Mouse (Mus musculus) embryonic facial prominence, embryonic 14.5 days (tissue): Measurements from ENCODE around the gene Dbt. TPM values are rescaled to one million over a fixed set of nuclear protein-coding genes. Genes with fewer than 3 reads are reported as not detected.
"Not testable (repeated sequence)": the region's sequence is repeated elsewhere in the genome, so short reads cannot be mapped to it uniquely, and the experiment has no call there.

Experiments used
- ATAC-seq: fragments of 200-750 bp; cut with Nextera tagmentation; 2 replicates; pipeline ENCODE4 v1.8.0; 2017; ENCODE audit warnings: low read depth, moderate number of reproducible peaks, moderate TSS enrichment
- DNase-seq: peaks from one replicate; pipeline ENCODE4 v3.0.0-alpha.2; 2015; ENCODE audit warnings: low spot score
- H3K27ac ChIP-seq: fragments of 300-500 bp; sonication (generic); replicated peaks from 2 replicates; pipeline ENCODE4 v1.5.1; 2014; ENCODE audit warnings: low read depth, mild to moderate bottlenecking, low read length, moderate library complexity
- H3K27me3 ChIP-seq: fragments of 300-500 bp; sonication (generic); replicated peaks from 2 replicates; pipeline ENCODE4 v1.6.1; 2014; ENCODE audit warnings: low read length; ENCODE audit not compliant: control insufficient read depth, insufficient read depth
- H3K36me3 ChIP-seq: fragments of 300-500 bp; sonication (generic); 2 replicates; pipeline ENCODE4 v1.6.1; 2014; ENCODE audit warnings: low read length, mixed read lengths; ENCODE audit not compliant: control insufficient read depth, insufficient read depth
- H3K4me1 ChIP-seq: fragments of 300-500 bp; sonication (generic); 2 replicates; pipeline ENCODE4 v1.6.1; 2014; ENCODE audit warnings: antibody characterized with exemption, low read length; ENCODE audit not compliant: control insufficient read depth, insufficient read depth
- H3K4me2 ChIP-seq: fragments of 300-500 bp; sonication (generic); 2 replicates; pipeline ENCODE4 v1.6.1; 2014; ENCODE audit warnings: low read depth, mild to moderate bottlenecking, low read length, moderate library complexity, mixed read lengths
- H3K4me3 ChIP-seq: fragments of 300-500 bp; sonication (generic); 2 replicates; pipeline ENCODE4 v1.5.1; 2014; ENCODE audit warnings: low read depth, mild to moderate bottlenecking, low read length
- H3K9ac ChIP-seq: fragments of 300-500 bp; sonication (generic); 2 replicates; pipeline ENCODE4 v1.6.1; 2014; ENCODE audit warnings: low read depth, mild to moderate bottlenecking, low read length, moderate library complexity, mixed read lengths
- H3K9me3 ChIP-seq: fragments of 300-500 bp; sonication (generic); 2 replicates; pipeline ENCODE4 v1.6.1; 2016; ENCODE audit warnings: low read length; ENCODE audit not compliant: control insufficient read depth
- WGBS: fragments of 180-500 bp; shearing (Covaris S2); extraction: QIAGEN DNeasy Blood & Tissue Kit; methylation state at CpG from one replicate; pipeline ENCODE4 v1.1.7; 2014; 5-methylcytosine and 5-hydroxymethylcytosine counted together
- polyA plus RNA-seq: library from polyadenylated mRNA; unstranded; fragments of >200 nt; fragmentation: Nextera tagmentation; extraction: Ambion mirVana; gene quantifications from 2 replicates; pipeline ENCODE4 v1.2.1, GENCODE M21; 2014

Dbt gene
- polyA plus RNA-seq, 1 experiment from 2014 or later, result 9.5 TPM

DNA sequence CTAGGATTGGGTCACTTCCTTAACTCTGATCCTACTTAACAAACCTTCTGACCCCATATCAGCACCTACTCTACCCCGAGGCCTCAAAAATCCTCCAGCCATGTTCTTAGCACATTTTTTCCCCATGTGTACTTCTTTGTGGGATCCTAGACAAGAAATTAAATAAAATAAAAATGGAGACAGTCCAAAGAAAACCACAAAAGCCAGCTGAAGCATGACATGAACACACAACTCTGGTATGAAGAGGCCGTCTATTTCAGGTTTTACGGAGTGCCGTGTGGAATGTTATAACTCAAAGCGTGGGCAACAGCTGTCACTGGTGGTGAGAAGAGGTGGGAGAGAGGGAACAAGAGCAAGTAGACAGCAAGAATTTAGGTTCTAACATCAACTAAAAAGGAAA, 38.5 kb downstream of the Dbt start:
- Histone ChIP-seq H3K36me3 (peaks cover 22% of the 10 kb centered on the region; the same call in 1 of the 2 replicates), H3K4me1 (no peaks in the 10 kb centered on the region), H3K27ac (no peak overlapping the region), H3K9ac (no peak overlapping the region), H3K4me3 (no peak overlapping the region), H3K9me3 (no peaks in the 10 kb centered on the region), H3K27me3 (no peaks in the 10 kb centered on the region), H3K4me2 (no peak overlapping the region)
- 83% methylated on average over 5 of the region's 5 CpGs for WGBS
- DNase-seq (no peak), ATAC-seq (no peak)

DNA sequence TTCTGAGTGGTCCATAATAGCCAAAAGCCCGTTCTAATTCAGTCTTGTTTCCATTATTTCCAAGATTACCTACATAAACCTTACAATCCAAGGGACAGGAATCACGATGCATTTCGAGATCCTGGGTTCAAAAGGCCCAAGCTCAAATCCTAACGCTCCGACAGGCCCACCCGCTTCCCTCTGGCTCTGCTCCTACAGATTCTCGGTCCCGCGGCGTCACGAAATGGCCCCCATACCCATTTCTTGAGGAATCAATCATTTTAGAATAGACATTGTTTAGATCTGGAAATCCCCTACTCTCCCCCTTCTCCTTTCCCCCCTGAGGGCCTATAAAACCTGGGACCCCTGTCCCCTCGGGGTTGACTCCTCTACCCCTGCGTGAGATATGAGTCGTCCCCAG, 48.4 kb downstream of the Dbt start:
- H3K9me3 ChIP-seq, H3K27ac ChIP-seq, H3K4me1 ChIP-seq, DNase-seq, H3K4me3 ChIP-seq, H3K4me2 ChIP-seq, H3K36me3 ChIP-seq, H3K9ac ChIP-seq, ATAC-seq, H3K27me3 ChIP-seq: not testable (repeated sequence)
- WGBS, result 97% methylated on average over 13 of the region's 14 CpGs

DNA sequence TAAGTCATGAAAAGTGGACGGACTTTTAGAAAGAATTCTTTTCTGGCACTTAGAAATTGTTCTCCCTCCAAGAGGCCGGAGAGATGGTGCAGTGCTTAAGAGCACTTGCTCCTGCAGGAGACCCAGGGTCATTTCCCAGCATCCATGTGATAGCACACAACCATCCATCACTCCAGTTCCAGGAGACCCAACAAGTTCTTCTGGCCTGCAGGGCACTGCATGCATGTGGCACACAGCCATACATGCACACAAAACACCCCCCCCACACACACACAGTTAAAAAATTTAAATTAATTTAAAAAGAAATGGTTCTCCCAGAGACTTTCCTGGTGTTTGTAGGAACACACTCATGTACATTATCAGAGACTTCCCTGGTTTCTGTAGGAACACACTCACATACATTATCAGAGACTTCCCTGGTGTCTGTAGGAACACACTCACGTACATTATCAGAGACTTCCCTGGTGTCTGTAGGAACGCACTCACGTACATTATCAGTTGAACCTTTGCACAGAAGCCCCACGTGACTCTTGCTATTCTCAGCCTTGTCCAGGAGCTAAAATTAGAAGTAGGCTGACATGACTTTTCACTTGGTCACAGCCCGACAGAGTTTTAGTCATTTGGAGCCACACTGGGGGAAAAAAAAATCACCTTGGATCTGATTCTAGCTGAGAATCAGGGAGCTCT, 49.7 kb downstream of the Dbt start, which contains the start of gene Lrrc39:
TSS of gene Lrrc39 (plus strand) at position 566 of the 687 bp plus-strand sequence.
- ATAC-seq (no peak), DNase-seq (no peak)
- no peaks in the 10 kb centered on the region for H3K4me1 ChIP-seq
- no peak within 1 kb of the TSS for H3K9ac ChIP-seq
- no peak within 1 kb of the TSS for H3K4me3 ChIP-seq
- no peaks in the 10 kb centered on the region for H3K27me3 ChIP-seq
- WGBS, result 69% methylated on average over 7 of the region's 7 CpGs
- H3K4me2 ChIP-seq, result no peak within 1 kb of the TSS
- H3K9me3 ChIP-seq, result no peaks in the 10 kb centered on the region
- H3K36me3 ChIP-seq, result no peaks in the 10 kb centered on the region
- H3K27ac ChIP-seq, result no peak within 1 kb of the TSS

DNA sequence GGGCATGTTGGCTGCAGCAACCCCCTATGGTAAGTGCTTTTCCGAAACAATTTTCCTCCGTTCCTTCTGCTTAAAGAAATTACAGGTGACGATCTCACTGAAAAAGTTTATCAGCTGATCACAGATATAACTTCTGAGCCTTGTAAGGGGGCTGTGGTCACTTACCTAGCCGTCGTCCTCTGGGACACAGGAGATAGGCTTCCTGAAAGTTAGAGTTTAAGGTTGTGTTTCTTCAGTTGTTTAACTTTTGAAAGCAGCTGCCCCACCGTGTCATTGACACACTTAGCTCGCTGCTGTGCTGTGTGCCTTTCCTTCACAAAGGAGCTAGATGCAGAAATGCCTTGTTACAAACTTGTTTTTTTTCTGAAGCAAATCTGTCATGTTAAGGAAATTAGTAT, 50.2 kb downstream of the Dbt start:
- H3K36me3 ChIP-seq, result no peaks in the 10 kb centered on the region
- no peak for ATAC-seq
- no peaks in the 10 kb centered on the region for H3K4me1 ChIP-seq
- no peak overlapping the region for H3K9ac ChIP-seq
- no peak overlapping the region for H3K4me3 ChIP-seq
- no peak overlapping the region for H3K27ac ChIP-seq
- H3K9me3 ChIP-seq, result no peaks in the 10 kb centered on the region
- DNase-seq, result no peak
- WGBS, result 72% methylated on average over 7 of the region's 7 CpGs
- H3K27me3 ChIP-seq, result no peaks in the 10 kb centered on the region
- no peak overlapping the region for H3K4me2 ChIP-seq

DNA sequence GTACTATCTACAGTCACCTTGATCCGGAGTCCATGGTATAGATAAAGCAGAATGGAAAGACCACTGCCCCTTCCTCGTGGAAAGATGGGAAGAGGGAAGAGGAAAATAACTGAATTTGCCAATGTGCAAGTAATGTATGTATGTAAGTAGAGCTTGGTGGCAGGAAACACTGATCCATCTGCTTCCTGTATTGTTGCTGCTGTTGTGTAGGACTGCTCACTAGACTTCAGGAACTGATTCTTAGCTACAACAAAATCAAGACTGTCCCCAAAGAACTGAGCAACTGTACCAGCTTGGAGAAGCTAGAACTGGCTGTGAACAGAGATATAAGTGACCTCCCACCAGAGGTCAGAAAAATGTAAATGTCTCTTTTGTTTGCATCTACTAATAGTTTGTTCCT, 57.8 kb downstream of the Dbt start:
- Histone ChIP-seq H3K4me2 (no peak overlapping the region), H3K9ac (no peak overlapping the region), H3K4me3 (no peak overlapping the region), H3K27me3 (no peaks in the 10 kb centered on the region), H3K36me3 (no peaks in the 10 kb centered on the region), H3K9me3 (no peaks in the 10 kb centered on the region), H3K27ac (no peak overlapping the region), H3K4me1 (no peaks in the 10 kb centered on the region)
- WGBS, result 70% methylated on average over 2 of the region's 2 CpGs
- ATAC-seq (no peak), DNase-seq (peak; percentile 2)

DNA sequence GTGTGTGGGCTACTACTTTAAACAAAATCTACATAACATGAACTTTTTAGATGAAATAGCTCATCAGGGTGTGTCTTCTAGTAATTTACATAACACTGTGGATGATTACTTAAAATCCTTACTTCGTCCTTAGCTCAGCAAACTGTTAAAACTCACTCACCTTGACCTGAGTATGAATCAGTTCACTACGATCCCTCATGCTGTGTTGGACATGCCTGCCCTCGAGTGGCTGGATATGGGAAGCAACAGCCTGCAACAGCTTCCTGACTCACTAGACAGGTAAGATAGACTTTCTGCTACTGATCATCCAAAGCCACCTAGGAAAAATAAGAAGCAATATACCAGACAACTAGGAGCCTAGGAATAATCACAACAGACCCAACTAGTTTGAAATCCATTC, 64.4 kb downstream of the Dbt start:
- Histone ChIP-seq H3K36me3 (peaks cover 24% of the 10 kb centered on the region), H3K4me1 (no peaks in the 10 kb centered on the region), H3K9ac (no peak overlapping the region), H3K9me3 (no peaks in the 10 kb centered on the region), H3K4me2 (no peak overlapping the region), H3K27ac (no peak overlapping the region), H3K27me3 (no peaks in the 10 kb centered on the region), H3K4me3 (no peak overlapping the region)
- ATAC-seq, result no peak
- DNase-seq, result no peak
- 61% methylated on average over 3 of the region's 3 CpGs for WGBS

DNA sequence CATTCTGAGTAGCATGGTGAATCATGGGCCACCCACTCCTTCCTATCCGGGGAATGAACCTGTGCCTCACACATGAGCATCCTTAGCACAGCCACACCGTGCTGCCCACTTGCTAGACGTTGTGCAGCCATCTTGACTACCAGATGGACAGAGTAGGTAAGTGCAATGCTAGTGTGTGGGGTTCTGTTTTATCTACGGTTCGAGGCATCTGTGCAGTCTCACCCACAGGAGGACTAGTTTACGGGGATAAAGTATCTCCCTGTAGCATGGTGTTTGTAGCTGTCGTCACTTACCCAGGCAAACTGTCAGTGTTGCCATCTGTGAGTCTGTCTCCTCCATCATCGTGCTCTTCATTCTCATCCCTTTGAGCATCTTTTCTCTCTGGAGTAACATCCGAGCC, 69.3 kb downstream of the Dbt start:
- no peak for ATAC-seq
- no peak for DNase-seq
- Histone ChIP-seq H3K27me3 (no peaks in the 10 kb centered on the region), H3K27ac (no peak overlapping the region), H3K4me3 (no peak overlapping the region), H3K9me3 (no peaks in the 10 kb centered on the region), H3K4me1 (no peaks in the 10 kb centered on the region), H3K36me3 (peaks cover 66% of the 10 kb centered on the region), H3K4me2 (no peak overlapping the region), H3K9ac (no peak overlapping the region)
- WGBS, result 93% methylated on average over 9 of the region's 9 CpGs

DNA sequence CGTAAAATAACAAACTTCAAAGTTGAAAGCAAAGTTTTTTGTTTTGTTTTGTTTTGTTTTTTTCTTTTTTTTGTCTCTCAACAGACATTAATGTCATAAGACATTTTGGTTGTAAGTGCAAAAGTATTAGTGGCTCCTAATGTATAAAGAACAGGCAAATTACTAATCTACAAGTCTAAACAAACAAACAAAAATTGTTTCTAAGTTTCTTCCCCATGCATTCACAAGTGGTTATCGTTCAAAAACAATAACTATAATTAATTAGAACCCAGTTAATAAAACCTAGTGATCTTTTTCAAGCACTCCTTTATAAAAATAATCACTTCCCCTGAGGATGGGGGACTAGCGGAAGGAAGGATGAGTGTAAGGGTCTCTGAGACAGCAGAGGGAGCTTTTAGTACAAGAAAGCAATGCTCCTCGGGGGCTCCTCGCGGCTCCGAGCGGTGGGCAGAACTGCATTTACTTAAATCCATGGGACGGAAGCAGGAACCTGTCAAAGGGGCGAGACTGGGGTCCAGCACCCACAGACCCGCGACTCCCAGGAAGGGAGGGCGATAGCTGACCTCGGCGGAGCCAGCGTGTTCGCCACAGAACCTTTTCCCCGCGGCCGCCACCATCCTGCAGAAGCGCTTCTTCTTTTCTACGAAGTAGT, 81.3 kb downstream of the Dbt start:
- no peaks in the 10 kb centered on the region for H3K9me3 ChIP-seq
- H3K4me3 ChIP-seq, result peak overlapping the region; percentile 69
- peak overlapping the region; percentile 71 for H3K9ac ChIP-seq
- peak overlapping the region; percentile 52 for H3K4me2 ChIP-seq
- H3K36me3 ChIP-seq, result peaks cover 26% of the 10 kb centered on the region
- peaks cover 7% of the 10 kb centered on the region for H3K4me1 ChIP-seq
- peak; percentile 78 for ATAC-seq
- peak; percentile 80 for DNase-seq
- 2% methylated on average over 22 of the region's 22 CpGs for WGBS
- no peaks in the 10 kb centered on the region for H3K27me3 ChIP-seq
- H3K27ac ChIP-seq, result peak overlapping the region; percentile 75
